Mouse (Mus musculus) hematopoietic stem cell, adult 5-6 weeks (primary cell): ENCODE data around the gene Cops6. TPM values are rescaled to one million over a fixed set of nuclear protein-coding genes. Genes with fewer than 3 reads are reported as not detected.

ENCODE experiments used
- ATAC-seq, 2 experiments: fragments of 125-278 bp in 1 of 2; replicated peaks in 1 of 2; 2 replicates each; pipeline ENCODE4 v1.8.0; 2016 to 2017; ENCODE audit warnings: inconsistent platforms in 2 of 2, mild to moderate bottlenecking in 2 of 2, moderate number of reproducible peaks in 2 of 2, low read depth in 1 of 2, moderate TSS enrichment in 1 of 2; ENCODE audit not compliant: low FRiP score in 2 of 2, poor library complexity in 2 of 2, severe bottlenecking in 2 of 2, insufficient read depth in 1 of 2, low TSS enrichment in 1 of 2
- total RNA-seq: library from RNA; stranded (forward); fragments of 172-1452, 232-1000 nt; gene quantifications from 2 replicates; pipeline ENCODE4 v1.2.3, GENCODE M21; 2017

Cops6 gene
- 32.6 and 52.6 TPM in 2 replicates for total RNA-seq

DNA sequence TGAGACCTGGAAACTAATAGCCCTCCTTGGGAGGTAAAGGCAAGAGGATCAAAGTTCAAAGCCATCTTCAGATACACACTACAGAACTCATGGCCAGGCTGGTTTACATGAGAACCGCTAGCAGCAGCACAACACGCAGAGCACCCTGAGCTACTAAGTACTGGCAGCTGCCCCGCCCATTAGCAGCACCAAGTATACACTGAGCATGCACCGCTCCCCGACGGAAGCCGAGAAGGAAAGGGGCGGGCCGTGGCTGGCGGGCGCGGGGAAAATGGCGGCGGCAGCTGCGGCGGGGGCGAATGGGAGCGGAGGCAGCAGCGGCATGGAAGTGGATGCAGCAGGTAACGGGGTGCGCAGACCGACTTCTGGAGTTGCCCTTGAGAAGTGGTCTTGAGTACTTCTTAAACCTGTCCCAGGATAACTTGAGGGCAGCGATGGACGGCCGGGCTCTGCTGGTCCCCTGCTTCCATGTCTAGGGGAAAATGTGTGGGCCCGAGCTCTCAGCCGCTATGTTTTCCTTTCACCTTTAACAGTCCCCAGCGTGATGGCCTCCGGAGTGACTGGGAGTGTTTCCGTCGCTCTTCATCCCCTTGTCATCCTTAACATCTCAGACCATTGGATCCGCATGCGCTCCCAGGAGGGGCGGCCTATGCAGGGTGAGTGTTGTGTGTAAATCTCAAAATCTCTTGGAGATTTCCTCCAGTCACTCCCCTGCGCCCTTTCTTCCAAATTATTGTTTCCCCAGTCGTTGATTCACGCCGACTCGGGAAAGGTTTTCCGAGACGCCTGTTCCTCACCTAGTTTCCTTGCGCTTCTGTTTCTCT is at the start of gene Cops6:
TSS of gene Cops6 (plus strand) at position 230 of the 824 bp plus-strand sequence.
- ATAC-seq: peak; percentile 95

- peak; percentile 98 to 100 for ATAC-seq
These were observed 44.3 kb upstream of the Cops6 start, which contains the start of gene Zscan21 for GRCm38 (mm10) chr5:138116255-138117198. Gene Zscan21, plus strand, starts transcription at chr5:138116903.

GRCm38 (mm10) chr5:138117199-138118015 is 43.5 kb upstream of the Cops6 start:
- peak in 1 of 2 experiments; percentile 14; a peak in 1 of 4 replicates for ATAC-seq

GRCm38 (mm10) chr5:138118041-138118440 is 42.8 kb upstream of the Cops6 start:
- ATAC-seq: no peak

- no peak for ATAC-seq
These were observed 28.3 kb upstream of the Cops6 start for GRCm38 (mm10) chr5:138132425-138133064.

- ATAC-seq: no peak
These were observed 23.6 kb upstream of the Cops6 start for GRCm38 (mm10) chr5:138137257-138137656.

GRCm38 (mm10) chr5:138137935-138138549 is 22.8 kb upstream of the Cops6 start:
- peak; percentile 62 to 83 for ATAC-seq

DNA sequence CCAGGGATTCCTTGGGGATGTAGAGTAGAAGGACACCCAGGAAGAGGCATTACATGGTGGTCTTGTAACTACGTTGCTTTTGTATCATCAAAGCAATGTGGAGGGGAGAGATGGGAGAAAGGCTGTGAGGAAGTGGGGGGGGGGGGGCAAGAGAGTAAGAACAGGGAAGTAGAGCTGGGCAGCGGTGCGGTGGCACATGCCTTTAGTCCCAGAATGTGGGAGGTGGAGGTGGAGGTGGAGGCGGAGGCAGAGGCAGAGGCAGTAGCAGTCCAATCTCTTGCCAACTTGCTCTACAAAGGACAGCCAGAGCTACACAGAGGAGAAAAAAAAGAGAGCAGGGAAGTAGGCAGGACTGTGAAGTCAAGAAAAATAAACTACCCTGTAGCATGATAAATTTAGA is 22.3 kb upstream of the Cops6 start:
- peak; percentile 63 to 65; a peak in 3 of 4 replicates for ATAC-seq

DNA sequence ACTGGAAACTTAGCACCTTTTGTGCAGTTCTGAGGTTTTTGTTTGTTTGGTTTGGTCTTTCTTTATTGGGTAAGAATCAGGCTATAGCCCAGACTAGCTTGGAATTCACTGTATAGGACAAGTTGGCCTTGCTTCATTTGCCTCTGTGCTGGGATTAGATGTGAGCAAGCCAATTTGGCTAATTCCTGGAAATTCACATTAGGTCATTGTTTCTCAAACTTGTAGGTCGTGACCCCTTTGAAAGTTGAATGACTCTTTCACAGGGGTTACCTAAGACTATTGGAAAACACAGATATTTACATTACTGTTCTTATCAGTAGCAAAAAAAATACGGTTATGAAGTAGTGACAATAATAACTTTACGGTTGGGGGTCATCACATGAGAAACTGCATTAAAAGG is 6.5 kb upstream of the Cops6 start:
- ATAC-seq: no peak

GRCm38 (mm10) chr5:138155443-138155976 is 5.4 kb upstream of the Cops6 start, which contains the start of gene Zfp113:
Gene Zfp113, minus strand, starts transcription at chr5:138155744.
- ATAC-seq: peak; percentile 94 to 97

DNA sequence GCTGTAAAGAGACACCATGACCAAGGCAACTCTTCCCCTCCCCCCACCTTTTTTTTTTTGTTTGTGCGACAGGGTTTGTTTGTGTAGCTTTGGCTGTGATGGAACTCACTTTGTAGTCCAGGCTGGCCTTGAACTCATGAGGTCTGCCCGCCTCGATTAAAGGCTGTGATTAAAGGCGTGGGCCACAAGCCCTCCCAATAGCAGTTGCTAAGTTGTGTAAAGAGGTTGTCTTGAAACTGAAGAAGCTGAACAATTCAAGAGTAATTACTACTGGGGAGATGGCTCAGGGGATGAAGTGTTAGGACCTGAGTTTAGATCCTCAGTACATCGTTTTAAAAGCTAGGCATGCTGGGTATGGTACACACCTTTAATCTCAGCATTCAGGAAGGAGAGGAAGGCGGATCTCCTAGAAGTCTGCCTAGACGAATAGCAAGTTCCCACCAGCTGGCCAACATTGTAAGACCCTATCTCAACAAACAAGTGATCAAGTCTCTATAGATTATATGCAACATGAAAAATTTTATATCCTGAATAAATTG is 578 bp upstream of the Cops6 start:
- ATAC-seq: no peak

DNA sequence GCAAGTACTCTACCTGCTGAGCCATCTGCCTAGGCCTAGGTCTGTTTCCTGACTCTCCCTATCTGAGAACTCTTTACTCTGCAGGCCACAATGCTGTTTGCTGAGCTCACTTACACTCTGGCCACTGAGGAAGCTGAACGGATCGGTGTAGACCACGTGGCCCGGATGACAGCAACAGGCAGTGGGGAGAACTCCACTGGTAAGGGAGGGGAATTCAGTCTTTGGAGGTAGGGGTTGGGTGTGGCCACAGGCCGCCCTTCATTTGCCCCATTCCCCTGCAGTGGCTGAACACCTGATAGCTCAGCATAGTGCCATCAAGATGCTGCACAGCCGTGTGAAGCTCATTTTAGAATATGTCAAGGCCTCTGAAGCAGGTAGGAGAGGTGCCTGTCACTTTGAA is 2.2 kb downstream of the Cops6 start:
- no peak for ATAC-seq

DNA sequence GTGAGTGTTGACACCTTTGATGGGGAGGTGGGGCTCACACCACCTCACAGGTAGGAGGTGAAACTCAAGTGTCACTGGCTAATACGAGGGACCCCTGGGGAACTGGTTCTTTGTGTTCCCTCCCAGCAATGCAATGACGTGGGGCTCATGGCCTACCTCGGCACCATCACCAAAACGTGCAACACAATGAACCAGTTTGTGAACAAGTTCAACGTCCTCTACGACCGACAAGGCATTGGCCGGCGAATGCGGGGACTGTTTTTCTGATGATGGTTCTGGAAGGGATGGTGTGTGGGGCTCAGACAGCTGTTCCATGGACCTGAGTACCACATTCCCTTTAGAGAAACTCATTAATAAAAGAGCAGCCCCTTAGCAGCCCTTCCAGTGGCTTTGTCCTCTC is 2.7 kb downstream of the Cops6 start:
- ATAC-seq: no peak

GRCm38 (mm10) chr5:138165594-138165993 is 4.7 kb downstream of the Cops6 start:
- no peak for ATAC-seq

DNA sequence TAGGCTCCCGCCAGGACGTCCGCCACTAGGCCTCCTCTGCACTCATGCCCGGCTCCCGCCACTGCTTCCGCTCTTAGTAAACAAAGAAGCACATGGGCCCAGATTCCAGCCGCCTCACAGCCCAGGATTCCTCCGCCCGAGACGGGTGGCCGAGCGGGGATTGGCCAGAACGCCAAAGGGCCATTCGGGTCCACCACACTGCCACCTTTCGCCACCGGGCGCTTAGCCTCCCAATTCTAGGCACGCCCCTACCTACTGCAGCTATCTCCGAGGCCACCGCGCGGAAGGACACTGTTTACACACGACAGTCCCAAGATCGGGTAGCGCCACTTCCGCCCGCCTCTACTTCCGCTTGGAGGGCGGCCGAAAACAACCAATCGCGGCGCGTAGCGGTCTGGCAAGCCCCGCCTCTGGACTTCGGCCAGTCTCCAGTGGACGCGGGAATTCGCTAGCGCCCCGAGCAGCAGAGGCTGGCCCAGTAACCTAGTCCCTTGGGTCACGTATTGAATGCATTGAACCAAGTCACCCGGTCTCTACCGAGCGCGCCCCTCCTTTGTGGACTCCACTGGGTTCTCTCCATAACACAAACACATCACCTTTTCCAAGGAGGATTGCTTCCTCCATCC is 10.2 kb downstream of the Cops6 start:
- ATAC-seq: peak; percentile 75
